Mouse (Mus musculus) lung, postnatal 0 days (tissue): ENCODE data around the gene Tpx2. TPM values are rescaled to one million over a fixed set of nuclear protein-coding genes. Genes with fewer than 3 reads are reported as not detected.

Experiments used
- ATAC-seq: fragments of 200-750 bp; cut with Nextera tagmentation; 2 replicates; pipeline ENCODE4 v1.8.0; 2017; ENCODE audit warnings: moderate library complexity
- DNase-seq: peaks from one replicate; pipeline ENCODE4 v3.0.0-alpha.2; 2016; ENCODE audit warnings: low spot score
- H3K27ac ChIP-seq: fragments of 300-500 bp; sonication (generic); 2 replicates; pipeline ENCODE4 v1.5.1; 2014; ENCODE audit warnings: antibody characterized with exemption, mild to moderate bottlenecking, low read length, mixed read lengths
- H3K27me3 ChIP-seq: fragments of 300-500 bp; sonication (generic); replicated peaks from 2 replicates; pipeline ENCODE4 v1.6.1; 2014; ENCODE audit warnings: low read length, mixed read lengths; ENCODE audit not compliant: insufficient read depth
- H3K36me3 ChIP-seq: fragments of 300-500 bp; sonication (generic); 2 replicates; pipeline ENCODE4 v1.6.1; 2014; ENCODE audit warnings: low read length, mixed read lengths; ENCODE audit not compliant: insufficient read depth
- H3K4me1 ChIP-seq: fragments of 300-500 bp; sonication (generic); 2 replicates; pipeline ENCODE4 v1.6.1; 2014; ENCODE audit warnings: antibody characterized with exemption, low read depth, low read length, mixed read lengths; ENCODE audit not compliant: insufficient read depth
- H3K4me2 ChIP-seq: fragments of 300-500 bp; sonication (generic); replicated peaks from 2 replicates; pipeline ENCODE4 v1.6.1; 2014; ENCODE audit warnings: low read depth, mild to moderate bottlenecking, low read length, moderate library complexity, mixed read lengths
- H3K4me3 ChIP-seq: fragments of 300-500 bp; sonication (generic); 2 replicates; pipeline ENCODE4 v1.5.1; 2014; ENCODE audit warnings: low read depth, low read length
- H3K9ac ChIP-seq: fragments of 300-500 bp; sonication (generic); replicated peaks from 2 replicates; pipeline ENCODE4 v1.6.1; 2014; ENCODE audit warnings: low read depth, mild to moderate bottlenecking
- H3K9me3 ChIP-seq: fragments of 300-500 bp; sonication (generic); 2 replicates; pipeline ENCODE4 v1.6.1; 2016; ENCODE audit warnings: low read length, mixed read lengths
- CTCF ChIP-seq: IDR thresholded peaks from 2 replicates; pipeline ENCODE4 v1.5.1; 2016; ENCODE audit warnings: antibody characterized with exemption, mild to moderate bottlenecking
- EP300 ChIP-seq: IDR thresholded peaks from 2 replicates; pipeline ENCODE4 v1.6.1; 2016; ENCODE audit warnings: antibody characterized with exemption, mild to moderate bottlenecking, control low read depth
- WGBS: fragments of 180-500 bp; shearing (Covaris S2); extraction: QIAGEN DNeasy Blood & Tissue Kit; methylation state at CpG from one replicate; pipeline ENCODE4 v1.1.7; 2014; 5-methylcytosine and 5-hydroxymethylcytosine counted together
- microRNA-seq: library from miRNA; unstranded; fragments of <30 nt; microRNA quantifications from one replicate; pipeline ENCODE4, GENCODE M21; 2016
- polyA plus RNA-seq: library from polyadenylated mRNA; unstranded; fragments of >200 nt; fragmentation: Nextera tagmentation; extraction: Ambion mirVana; gene quantifications from 2 replicates; pipeline ENCODE4 v1.2.1, GENCODE M21; 2015

The Tpx2 gene
- polyA plus RNA-seq, 1 experiment from 2014 or later, result 3.1 TPM

DNA sequence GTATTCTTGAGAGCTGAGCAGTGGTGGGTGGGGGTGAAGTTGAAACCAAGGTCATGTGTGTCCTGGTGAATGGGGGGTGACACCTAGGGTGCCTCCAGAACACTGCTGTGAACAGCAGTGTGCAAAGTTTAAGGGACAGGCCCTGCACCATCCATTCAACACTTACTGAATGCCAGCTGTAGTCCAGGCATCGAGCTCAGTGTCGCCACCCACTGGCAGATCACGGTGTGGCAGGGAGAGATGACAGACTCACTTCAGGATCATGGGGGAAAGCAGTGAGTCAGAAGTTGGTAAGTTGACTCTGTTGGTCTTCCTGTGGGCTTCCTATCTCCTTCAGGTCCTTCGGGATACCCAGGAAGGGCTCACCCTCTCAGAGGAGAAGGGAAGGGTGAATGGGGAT is 92.1 kb downstream of the Tpx2 start:
- no peak overlapping the region for H3K9ac ChIP-seq
- peak; percentile 45 for DNase-seq

DNA sequence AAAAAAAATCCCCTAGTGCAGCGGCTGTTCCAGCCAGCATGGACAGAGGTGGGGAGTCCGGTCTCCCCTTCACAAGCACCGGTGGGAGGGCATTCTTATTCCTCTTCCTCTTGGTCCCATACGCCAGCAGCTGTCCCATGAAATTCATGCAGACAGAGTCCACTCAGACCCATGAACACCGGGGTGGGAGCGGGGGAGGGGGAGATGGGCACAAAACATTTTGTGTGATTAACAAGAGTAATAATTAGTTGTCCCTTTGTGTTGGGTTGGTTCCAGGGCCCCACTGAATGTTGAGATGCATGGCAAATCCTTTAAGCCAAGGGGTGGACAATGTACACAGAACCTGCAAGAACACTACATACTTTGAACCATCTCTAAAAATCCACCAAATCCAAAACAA is 93.3 kb downstream of the Tpx2 start:
- Histone ChIP-seq H3K4me2 (no peak overlapping the region), H3K27ac (no peak overlapping the region), H3K36me3 (no peaks in the 10 kb centered on the region), H3K27me3 (peaks cover 33% of the 10 kb centered on the region), H3K4me1 (no peaks in the 10 kb centered on the region), H3K4me3 (no peak overlapping the region), H3K9ac (no peak overlapping the region), H3K9me3 (no peaks in the 10 kb centered on the region)
- TF ChIP-seq EP300, result no peak
- TF ChIP-seq CTCF, result no peak
- no peak for DNase-seq
- WGBS, result 75% methylated on average over 6 of the region's 6 CpGs
- ATAC-seq, result no peak

More for the DNA sequence above, 92.1 kb downstream of the Tpx2 start:
- no peak for TF ChIP-seq EP300
- peak; percentile 78 for TF ChIP-seq CTCF
- H3K36me3 ChIP-seq, result no peaks in the 10 kb centered on the region
- no peaks in the 10 kb centered on the region for H3K9me3 ChIP-seq
- H3K4me3 ChIP-seq, result no peak overlapping the region
- 14% methylated on average over 4 of the region's 4 CpGs for WGBS
- no peak for ATAC-seq
- no peaks in the 10 kb centered on the region for H3K4me1 ChIP-seq
- no peak overlapping the region for H3K4me2 ChIP-seq
- H3K27ac ChIP-seq, result no peak overlapping the region
- peaks cover 28% of the 10 kb centered on the region for H3K27me3 ChIP-seq

DNA sequence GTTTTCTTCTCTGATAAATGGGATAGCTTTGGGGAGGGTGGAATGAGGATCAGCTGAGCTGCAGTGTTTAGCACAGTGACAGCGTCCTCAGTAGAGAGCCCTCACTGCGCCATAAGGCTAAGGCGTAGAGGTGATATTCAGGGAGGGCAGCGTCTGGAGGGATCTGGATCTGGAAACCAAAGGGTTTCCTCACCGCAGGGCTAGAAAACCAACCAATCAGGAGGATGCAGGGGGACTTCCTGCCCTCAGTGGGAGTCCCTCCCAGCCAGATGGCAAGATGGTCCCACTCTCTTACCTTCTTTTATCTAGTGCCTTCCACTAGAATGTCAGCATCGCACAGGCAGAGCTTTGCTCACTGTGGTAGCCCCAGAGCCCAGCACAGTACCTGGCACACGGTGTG is 94.0 kb downstream of the Tpx2 start:
- ATAC-seq, result no peak
- Histone ChIP-seq H3K36me3 (no peaks in the 10 kb centered on the region), H3K27me3 (peaks cover 33% of the 10 kb centered on the region), H3K27ac (no peak overlapping the region), H3K4me3 (no peak overlapping the region), H3K4me2 (no peak overlapping the region), H3K9me3 (no peaks in the 10 kb centered on the region), H3K4me1 (no peaks in the 10 kb centered on the region), H3K9ac (no peak overlapping the region)
- DNase-seq, result no peak
- TF ChIP-seq EP300 (no peak), CTCF (no peak)
- 29% methylated on average over 7 of the region's 7 CpGs for whole genome bisulfite sequencing

DNA sequence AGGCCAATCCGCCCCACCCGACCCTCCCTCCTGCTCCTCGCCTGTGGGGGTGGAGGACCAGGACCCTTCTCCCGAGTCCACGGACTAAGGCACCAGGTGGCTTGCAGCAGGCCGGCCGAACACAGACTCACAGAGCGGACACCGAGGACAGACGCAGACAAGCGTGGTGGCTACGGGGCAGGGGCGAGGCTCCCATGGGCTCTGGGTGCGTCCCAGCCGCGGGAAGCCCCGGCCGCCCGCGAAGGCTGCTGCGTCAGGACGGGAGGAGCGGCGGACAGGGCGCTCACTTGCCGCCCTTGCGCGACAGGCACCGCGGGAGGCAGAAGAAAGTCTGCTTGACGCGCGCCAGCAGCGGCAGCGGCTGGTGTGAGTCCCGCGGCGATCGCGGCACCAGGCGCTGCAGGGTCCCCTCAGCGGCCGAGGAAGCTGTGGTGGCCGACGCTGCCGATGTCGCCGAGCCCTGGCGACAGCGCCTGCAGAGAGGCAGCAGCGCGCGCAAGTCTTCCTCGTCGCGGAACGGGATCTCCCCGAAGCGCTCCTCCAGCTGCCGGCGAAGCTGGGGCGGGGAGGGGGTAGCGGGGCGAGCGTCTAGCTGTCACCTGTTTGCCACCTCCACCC is 95.2 kb downstream of the Tpx2 start:
- Histone ChIP-seq H3K27me3 (peaks cover 37% of the 10 kb centered on the region), H3K9ac (no peak overlapping the region), H3K4me2 (peak overlapping the region; percentile 47), H3K9me3 (no peaks in the 10 kb centered on the region), H3K27ac (no peak overlapping the region), H3K4me3 (peak overlapping the region; percentile 25; the same call in 1 of the 2 replicates), H3K36me3 (no peaks in the 10 kb centered on the region), H3K4me1 (no peaks in the 10 kb centered on the region)
- 3% methylated on average over 32 of the region's 65 CpGs for WGBS
- TF ChIP-seq EP300 (no peak), CTCF (no peak)
- DNase-seq, result no peak
- ATAC-seq, result no peak

DNA sequence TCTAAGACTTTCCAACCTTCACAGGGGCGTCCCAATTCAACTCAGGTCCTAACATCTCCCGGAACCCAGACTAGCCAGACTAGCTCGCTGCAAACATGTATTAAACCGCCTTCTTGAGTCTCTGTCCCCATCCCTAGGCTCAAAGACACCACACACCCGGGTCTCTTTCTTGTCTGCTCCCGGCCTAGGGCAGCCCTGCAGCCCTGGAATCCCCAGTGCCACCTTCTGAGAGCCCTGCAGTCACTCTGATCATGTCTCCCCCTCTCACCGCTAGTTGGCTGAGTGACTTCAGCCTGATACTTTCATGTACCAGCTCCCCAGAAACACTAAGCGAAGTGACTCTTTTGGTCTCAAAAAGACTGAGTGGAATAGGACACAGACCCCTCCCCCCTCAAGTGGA is 95.8 kb downstream of the Tpx2 start:
- TF ChIP-seq CTCF, result no peak
- no peak for TF ChIP-seq EP300
- H3K27ac ChIP-seq, result no peak overlapping the region
- DNase-seq (no peak), ATAC-seq (no peak)
- no peaks in the 10 kb centered on the region for H3K4me1 ChIP-seq
- H3K9me3 ChIP-seq, result no peaks in the 10 kb centered on the region
- no peaks in the 10 kb centered on the region for H3K36me3 ChIP-seq
- no peak overlapping the region for H3K4me3 ChIP-seq
- H3K27me3 ChIP-seq, result peaks cover 38% of the 10 kb centered on the region
- 7% methylated on average over 8 of the region's 8 CpGs for WGBS
- no peak overlapping the region for H3K9ac ChIP-seq
- H3K4me2 ChIP-seq, result peak overlapping the region; percentile 47; the same call in 1 of the 2 replicates

DNA sequence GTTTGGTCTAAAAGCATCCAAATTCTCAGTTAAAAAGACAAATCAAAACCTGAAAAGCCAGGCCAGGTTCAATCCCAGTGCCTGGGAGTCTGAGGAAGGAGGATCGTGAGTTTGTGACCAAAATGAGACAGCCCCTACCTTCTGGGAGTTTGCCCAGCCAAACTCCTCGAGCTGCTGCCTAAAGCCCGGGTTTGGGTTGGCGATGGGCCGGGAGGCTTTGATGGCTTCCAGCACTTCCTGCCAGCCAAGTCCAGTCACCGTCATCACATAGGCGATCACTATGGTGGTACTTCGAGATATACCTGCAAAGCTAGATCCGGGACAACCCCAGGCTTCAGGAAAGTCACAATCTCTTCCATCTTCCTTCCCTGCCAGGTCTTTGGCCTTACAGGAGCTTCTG is 96.2 kb downstream of the Tpx2 start:
- Histone ChIP-seq H3K27me3 (peaks cover 38% of the 10 kb centered on the region), H3K4me3 (no peak overlapping the region), H3K36me3 (no peaks in the 10 kb centered on the region), H3K9me3 (no peaks in the 10 kb centered on the region), H3K9ac (no peak overlapping the region), H3K27ac (no peak overlapping the region), H3K4me1 (no peaks in the 10 kb centered on the region), H3K4me2 (no peak overlapping the region)
- 54% methylated on average over 9 of the region's 9 CpGs for WGBS
- DNase-seq (no peak), ATAC-seq (no peak)
- no peak for TF ChIP-seq EP300
- TF ChIP-seq CTCF, result no peak

Small RNAs within 50 kb of the gene (microRNA-seq; reads per million reads assigned to microRNA genes)
- gene Mir5622, result not detected

Other genes starting within 250 kb of the Tpx2 start
- gene Defb45, start 248.6 kb upstream of the Tpx2 start, polyA plus RNA-seq, result not detected in 2 replicates
- not detected in 2 replicates for gene Defb36, start 243.6 kb upstream of the Tpx2 start, polyA plus RNA-seq
- 3.0 and 4.9 TPM in 2 replicates for gene Defb25, start 224.9 kb upstream of the Tpx2 start, polyA plus RNA-seq
- 32.2 and 34.0 TPM in 2 replicates for gene Rem1, start 221.0 kb upstream of the Tpx2 start, polyA plus RNA-seq
- gene H13, start 178.5 kb upstream of the Tpx2 start, polyA plus RNA-seq, result 110 and 127 TPM in 2 replicates
- 19.4 and 20.8 TPM in 2 replicates for gene Mcts2, start 160.9 kb upstream of the Tpx2 start, polyA plus RNA-seq
- gene Id1, start 111.7 kb upstream of the Tpx2 start, polyA plus RNA-seq, result 214 and 218 TPM in 2 replicates
- 204 and 228 TPM in 2 replicates for gene Cox4i2, start 93.8 kb upstream of the Tpx2 start, polyA plus RNA-seq
- 100 and 103 TPM in 2 replicates for gene Bcl2l1, start 16.2 kb upstream of the Tpx2 start, polyA plus RNA-seq
- 0.04 TPM in 1 of 2 replicates, not detected in the other for gene Mylk2, start 63.4 kb downstream of the Tpx2 start, polyA plus RNA-seq
- 11.0 and 13.2 TPM in 2 replicates for gene Foxs1, start 85.2 kb downstream of the Tpx2 start, polyA plus RNA-seq
- gene Dusp15, start 103.7 kb downstream of the Tpx2 start, polyA plus RNA-seq, result not detected in 2 replicates
- gene Ttll9, start 114.5 kb downstream of the Tpx2 start, polyA plus RNA-seq, result 1.1 and 1.8 TPM in 2 replicates
- gene Pdrg1, start 167.5 kb downstream of the Tpx2 start, polyA plus RNA-seq, result 76.6 and 97.2 TPM in 2 replicates
- gene Xkr7, start 183.9 kb downstream of the Tpx2 start, polyA plus RNA-seq, result not detected in 2 replicates
- gene Ccm2l, start 218.0 kb downstream of the Tpx2 start, polyA plus RNA-seq, result 10.7 and 11.1 TPM in 2 replicates